Mouse (Mus musculus) heart, postnatal 0 days (tissue): Measurements from ENCODE around the gene Acp6. TPM values are rescaled to one million over a fixed set of nuclear protein-coding genes. Genes with fewer than 3 reads are reported as not detected.
"Not testable (repeated sequence)": the region's sequence is repeated elsewhere in the genome, so short reads cannot be mapped to it uniquely, and the experiment has no call there.

Source experiments
- ATAC-seq: fragments of 200-750 bp; cut with Nextera tagmentation; 2 replicates; pipeline ENCODE4 v1.8.0; 2017; ENCODE audit warnings: low read depth, moderate number of reproducible peaks, moderate library complexity; ENCODE audit not compliant: insufficient read depth
- DNase-seq: peaks from one replicate; pipeline ENCODE4 v3.0.0-alpha.2; 2016; ENCODE audit warnings: low spot score
- H3K27ac ChIP-seq: fragments of 300-500 bp; sonication (generic); 2 replicates; pipeline ENCODE4 v1.5.1; 2014; ENCODE audit warnings: low read depth, mild to moderate bottlenecking
- H3K27me3 ChIP-seq: fragments of 300-500 bp; sonication (generic); 2 replicates; pipeline ENCODE4 v1.6.1; 2014; ENCODE audit warnings: low read length, mixed read lengths; ENCODE audit not compliant: control insufficient read depth, insufficient read depth
- H3K36me3 ChIP-seq: fragments of 300-500 bp; sonication (generic); replicated peaks from 2 replicates; pipeline ENCODE4 v1.6.1; 2014; ENCODE audit warnings: low read length, mixed read lengths; ENCODE audit not compliant: control insufficient read depth, insufficient read depth
- H3K4me1 ChIP-seq: fragments of 300-500 bp; sonication (generic); 2 replicates; pipeline ENCODE4 v1.6.1; 2014; ENCODE audit warnings: antibody characterized with exemption; ENCODE audit not compliant: control insufficient read depth, insufficient read depth
- H3K4me2 ChIP-seq: fragments of 300-500 bp; sonication (generic); 2 replicates; pipeline ENCODE4 v1.6.1; 2014; ENCODE audit warnings: low read depth, mild to moderate bottlenecking, low read length, moderate library complexity
- H3K4me3 ChIP-seq: fragments of 300-500 bp; sonication (generic); 2 replicates; pipeline ENCODE4 v1.5.1; 2014; ENCODE audit warnings: low read depth, low read length
- H3K9ac ChIP-seq: fragments of 300-500 bp; sonication (generic); replicated peaks from 2 replicates; pipeline ENCODE4 v1.6.1; 2014; ENCODE audit warnings: low read depth, low read length, mixed read lengths
- H3K9me3 ChIP-seq: fragments of 300-500 bp; sonication (generic); replicated peaks from 2 replicates; pipeline ENCODE4 v1.6.1; 2016; ENCODE audit warnings: low read length; ENCODE audit not compliant: control insufficient read depth
- CTCF ChIP-seq: IDR thresholded peaks from 2 replicates; pipeline ENCODE4 v1.5.1; 2016; ENCODE audit warnings: antibody characterized with exemption, control low read depth, low read depth
- EP300 ChIP-seq: IDR thresholded peaks from 2 replicates; pipeline ENCODE4 v1.6.1; 2016; ENCODE audit warnings: antibody characterized with exemption, low read depth
- WGBS: fragments of 180-500 bp; shearing (Covaris S2); extraction: QIAGEN DNeasy Blood & Tissue Kit; methylation state at CpG from one replicate; pipeline ENCODE4 v1.1.7; 2014; 5-methylcytosine and 5-hydroxymethylcytosine counted together
- polyA plus RNA-seq: library from polyadenylated mRNA; unstranded; fragments of >200 nt; fragmentation: Nextera tagmentation; extraction: Ambion mirVana; gene quantifications from 2 replicates; pipeline ENCODE4 v1.2.1, GENCODE M21; 2015
- total RNA-seq: library from RNA; depleted of rRNA; stranded (reverse); fragments of >200 nt; gene quantifications from 2 replicates; pipeline ENCODE4 v1.2.3, GENCODE M21; 2014; ENCODE audit warnings: low replicate concordance; rRNA removed

Acp6 gene
- total RNA-seq (29.4 and 57.5 TPM in 2 replicates), polyA plus RNA-seq (46.3 and 47.5 TPM in 2 replicates)

DNA sequence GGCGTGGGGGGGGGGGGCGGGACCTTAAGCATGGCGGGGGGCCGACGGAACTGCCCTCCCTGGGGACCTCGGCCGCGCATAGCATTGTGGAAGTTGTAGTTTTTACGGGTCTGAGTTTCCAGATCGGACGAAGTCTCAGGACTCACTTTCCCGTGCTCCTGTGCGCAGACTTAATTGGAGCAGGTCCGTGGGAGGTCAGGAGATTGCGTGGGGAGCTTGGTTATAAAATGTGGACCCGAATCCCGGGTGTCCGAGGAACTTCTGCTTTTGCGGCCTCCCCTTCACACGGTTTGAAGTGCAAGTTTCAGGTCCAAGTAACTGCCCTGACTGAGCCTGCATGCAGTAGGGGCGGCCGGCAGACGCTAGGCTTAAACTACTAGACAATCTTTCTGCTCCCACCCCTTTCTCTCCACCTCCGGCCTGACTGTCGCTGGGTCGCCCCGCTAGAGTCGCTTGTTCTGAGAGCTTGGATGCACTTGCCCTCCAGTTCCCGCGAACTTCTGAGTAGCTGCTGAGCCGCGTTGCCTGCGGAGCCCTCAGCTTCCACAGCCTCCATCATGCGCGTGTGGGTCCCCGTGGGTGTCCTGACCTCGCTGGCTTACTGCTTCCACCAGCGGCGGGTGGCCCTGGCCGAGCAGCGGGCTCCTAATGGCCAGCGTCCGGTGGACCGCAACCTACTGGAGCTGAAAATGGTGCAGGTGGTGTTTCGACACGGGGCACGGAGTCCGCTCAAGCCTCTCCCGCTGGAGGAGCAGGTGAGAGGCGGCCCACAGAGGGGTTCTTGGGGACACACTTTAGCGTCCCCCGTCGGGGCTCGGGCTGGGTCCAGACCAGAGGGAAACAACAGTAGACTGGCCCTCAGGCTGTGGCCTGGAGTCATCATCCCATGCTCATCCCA lies at the start of gene Acp6:
Gene Acp6, plus strand, starts transcription at position 167 of the 898 bp plus-strand sequence.
- no peaks in the 10 kb centered on the region for H3K9me3 ChIP-seq
- H3K4me2 ChIP-seq: peak within 1 kb of the TSS; percentile 86
- under 1% methylated on average over 53 of the region's 54 CpGs for WGBS
- peaks cover 18% of the 10 kb centered on the region for H3K4me1 ChIP-seq
- H3K27me3 ChIP-seq: no peaks in the 10 kb centered on the region
- TF ChIP-seq CTCF (no peak), EP300 (no peak)
- no peaks in the 10 kb centered on the region for H3K36me3 ChIP-seq
- peak within 1 kb of the TSS; percentile 77 for H3K27ac ChIP-seq
- ATAC-seq (peak; percentile 92), DNase-seq (peak; percentile 88)
- H3K9ac ChIP-seq: peak within 1 kb of the TSS; percentile 63
- H3K4me3 ChIP-seq: peak within 1 kb of the TSS; percentile 75

- Histone ChIP-seq H3K9me3 (no peaks in the 10 kb centered on the region), H3K4me2 (no peak overlapping the region), H3K4me1 (no peaks in the 10 kb centered on the region), H3K9ac (no peak overlapping the region), H3K27ac (no peak overlapping the region), H3K27me3 (no peaks in the 10 kb centered on the region), H3K36me3 (no peaks in the 10 kb centered on the region), H3K4me3 (no peak overlapping the region)
- no peak for TF ChIP-seq CTCF
- no peak for TF ChIP-seq EP300
- WGBS: 68% methylated on average over 6 of the region's 6 CpGs
- DNase-seq (no peak), ATAC-seq (no peak)
Measured at GRCm38 (mm10) chr3:97117511-97117910, 41.1 kb upstream of the Acp6 start.

- no peaks in the 10 kb centered on the region for H3K4me1 ChIP-seq
- no peak overlapping the region for H3K4me2 ChIP-seq
- ATAC-seq (no peak), DNase-seq (no peak)
- no peak overlapping the region for H3K9ac ChIP-seq
- no peaks in the 10 kb centered on the region for H3K27me3 ChIP-seq
- WGBS: 53% methylated on average over 12 of the region's 12 CpGs
- TF ChIP-seq CTCF (no peak), EP300 (no peak)
- H3K4me3 ChIP-seq: no peak overlapping the region
- H3K36me3 ChIP-seq: no peaks in the 10 kb centered on the region
- no peaks in the 10 kb centered on the region for H3K9me3 ChIP-seq
- no peak overlapping the region for H3K27ac ChIP-seq
Measured at GRCm38 (mm10) chr3:97118313-97118712, 40.3 kb upstream of the Acp6 start.

DNA sequence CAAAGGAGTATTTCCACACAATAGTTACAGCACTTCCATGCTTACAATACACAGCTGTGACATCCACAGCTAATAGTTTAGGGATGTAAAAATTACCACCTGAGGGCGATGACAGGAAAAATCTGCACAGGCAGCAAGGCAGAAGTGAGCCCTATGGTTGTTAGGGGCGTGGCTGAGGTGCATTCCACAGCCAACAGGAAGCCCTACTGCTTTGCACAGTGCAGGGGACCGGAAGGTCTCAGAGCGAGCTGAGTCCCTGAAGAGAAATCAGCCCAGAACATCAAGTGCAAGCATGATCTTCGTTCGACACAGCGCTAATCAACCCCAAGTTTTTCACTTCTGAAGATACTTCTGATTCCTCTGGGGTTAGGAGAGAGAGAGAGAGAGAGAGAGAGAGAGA lies 34.4 kb upstream of the Acp6 start:
- Histone ChIP-seq H3K36me3 (no peaks in the 10 kb centered on the region), H3K27me3 (no peaks in the 10 kb centered on the region), H3K27ac (no peak overlapping the region), H3K4me2 (no peak overlapping the region; the same call in 1 of the 2 replicates), H3K9ac (no peak overlapping the region), H3K4me3 (no peak overlapping the region), H3K4me1 (peaks cover 6% of the 10 kb centered on the region; the same call in 1 of the 2 replicates), H3K9me3 (no peaks in the 10 kb centered on the region)
- TF ChIP-seq EP300: no peak
- TF ChIP-seq CTCF: no peak
- ATAC-seq (peak; percentile 89), DNase-seq (peak; percentile 47)
- WGBS: 12% methylated on average over 7 of the region's 7 CpGs

DNA sequence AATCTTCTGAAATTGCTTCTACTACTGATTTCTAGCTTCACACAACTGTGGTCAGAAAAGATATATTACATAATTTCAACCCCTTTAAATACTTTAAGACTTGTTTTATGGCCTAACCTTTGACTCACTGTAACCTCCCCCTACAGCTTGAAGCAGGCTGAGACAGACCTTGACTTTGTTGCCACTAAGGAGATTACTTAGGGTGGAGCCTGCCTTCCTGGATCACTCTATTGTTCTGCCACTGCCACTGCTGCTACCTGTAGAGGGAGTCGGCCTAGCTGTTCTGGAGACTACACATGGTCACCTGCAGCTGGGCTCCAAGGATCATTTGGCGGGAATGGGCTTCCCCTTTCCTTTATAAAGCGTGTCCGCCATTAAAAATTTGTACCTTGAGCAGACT lies 29.2 kb upstream of the Acp6 start:
- no peak overlapping the region for H3K9ac ChIP-seq
- H3K27me3 ChIP-seq: no peaks in the 10 kb centered on the region
- ATAC-seq (no peak), DNase-seq (no peak)
- H3K36me3 ChIP-seq: no peaks in the 10 kb centered on the region
- TF ChIP-seq CTCF (no peak), EP300 (no peak)
- no peak overlapping the region for H3K4me2 ChIP-seq
- H3K4me1 ChIP-seq: no peaks in the 10 kb centered on the region
- 78% methylated on average over 4 of the region's 4 CpGs for WGBS
- H3K9me3 ChIP-seq: no peaks in the 10 kb centered on the region
- no peak overlapping the region for H3K4me3 ChIP-seq
- no peak overlapping the region for H3K27ac ChIP-seq

GRCm38 (mm10) chr3:97137666-97138065 lies 20.9 kb upstream of the Acp6 start:
- H3K27ac ChIP-seq, ATAC-seq, H3K27me3 ChIP-seq, H3K4me2 ChIP-seq, H3K4me3 ChIP-seq, H3K9ac ChIP-seq, H3K4me1 ChIP-seq, H3K9me3 ChIP-seq, DNase-seq, H3K36me3 ChIP-seq: not testable (repeated sequence)
- WGBS: 76% methylated on average over 1 of the region's 1 CpGs
